Mouse (Mus musculus) heart, postnatal 0 days (tissue): ENCODE results near the gene Syngr1.

ENCODE experiments used
- CTCF ChIP-seq: IDR thresholded peaks from 2 replicates; pipeline ENCODE4 v1.5.1; 2016; ENCODE audit warnings: antibody characterized with exemption, control low read depth, low read depth
- EP300 ChIP-seq: IDR thresholded peaks from 2 replicates; pipeline ENCODE4 v1.6.1; 2016; ENCODE audit warnings: antibody characterized with exemption, low read depth

DNA sequence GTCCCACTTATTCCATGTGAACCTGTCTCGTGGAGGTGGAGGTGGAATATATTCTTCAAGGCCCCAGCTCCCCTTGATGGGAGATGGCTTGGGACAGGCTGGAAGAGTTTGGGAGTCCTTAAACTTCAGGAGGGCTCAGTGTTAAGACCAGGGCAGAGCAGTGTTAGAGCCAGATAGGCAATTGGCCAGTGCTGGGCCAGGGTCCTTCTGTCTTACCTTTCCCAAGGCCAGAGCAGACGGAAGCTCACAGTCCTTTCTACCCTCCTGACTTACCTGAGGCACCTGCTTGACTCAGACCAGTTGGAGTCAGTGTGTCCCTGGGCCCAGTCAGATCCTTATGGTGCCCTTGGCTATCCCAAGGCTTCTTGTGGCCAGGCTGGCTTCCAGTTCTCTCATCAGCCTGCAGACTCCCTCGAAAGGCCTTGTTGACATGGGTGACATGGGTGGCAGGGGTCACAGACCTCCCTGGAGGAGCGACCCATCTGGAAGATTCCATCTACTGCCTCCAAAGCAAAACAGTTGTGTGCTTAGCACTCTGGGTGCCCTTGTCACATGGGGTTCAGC lies 71.3 kb downstream of the Syngr1 start:
- TF ChIP-seq CTCF (no peak), EP300 (no peak)
